Mouse (Mus musculus): ENCODE measurements around the gene Postn. TPM values are rescaled to one million over a fixed set of nuclear protein-coding genes. Genes with fewer than 3 reads are reported as not detected.

The Postn gene
- under 1 TPM; 0.15 to 0.81 TPM for total RNA-seq (2023)

GRCm38 (mm10) chr3:54360897-54361296 lies at the start of gene Postn:
Postn (plus strand) TSS chr3:54361109.

Other genes with a start within 250 kb of the Postn start
- not detected for gene Trpc4, start 205.1 kb upstream of the Postn start, total RNA-seq (2023)

All from neutrophil, adult 83 days (primary cell).